Mouse (Mus musculus): Measurements from ENCODE around the gene Rcan3.

DNA sequence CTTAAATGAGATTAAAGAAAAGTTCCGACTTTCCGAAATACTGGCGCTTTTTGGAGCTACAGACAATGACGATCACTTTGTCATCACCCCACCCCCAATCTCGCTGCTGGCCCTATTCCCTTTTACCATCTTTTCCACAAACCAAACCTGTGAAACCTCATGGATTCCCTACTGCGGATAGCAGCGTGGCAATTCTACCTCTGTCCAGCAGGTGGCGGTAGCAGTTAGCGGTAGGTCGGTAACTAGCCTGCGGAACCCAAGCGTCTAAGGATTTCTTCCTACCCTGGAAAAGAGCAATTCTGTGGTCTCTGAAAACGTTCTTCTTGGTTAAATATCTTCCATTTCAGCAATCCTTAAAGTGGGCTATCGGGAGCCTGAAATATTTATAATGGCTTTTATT, 51.3 kb downstream of the Rcan3 start:
- TF ChIP-seq POLR2A (IDR thresholded peaks at IDR 0.05; ENCODE audit: low read depth, low read length) (no peak), CTCF (IDR thresholded peaks at IDR 0.05; ENCODE audit: extremely low read depth, insufficient read depth, insufficient read length, insufficient replicate concordance) (peak; percentile 87; the same call in 1 of the 2 replicates)

Data from spleen, adult 2 months (tissue).